Mouse (Mus musculus): ENCODE measurements around the gene Olfr1184. TPM values are rescaled to one million over a fixed set of nuclear protein-coding genes. Genes with fewer than 3 reads are reported as not detected.
"Not testable (repeated sequence)": the region's sequence is repeated elsewhere in the genome, so short reads cannot be mapped to it uniquely, and the experiment has no call there.

Olfr1184 gene
- polyA plus RNA-seq (2012; rRNA removed) (not detected in 2 replicates), polyA plus RNA-seq (2014; fragmentation: Nextera tagmentation; extraction: Ambion mirVana) (not detected in 2 replicates)

DNA sequence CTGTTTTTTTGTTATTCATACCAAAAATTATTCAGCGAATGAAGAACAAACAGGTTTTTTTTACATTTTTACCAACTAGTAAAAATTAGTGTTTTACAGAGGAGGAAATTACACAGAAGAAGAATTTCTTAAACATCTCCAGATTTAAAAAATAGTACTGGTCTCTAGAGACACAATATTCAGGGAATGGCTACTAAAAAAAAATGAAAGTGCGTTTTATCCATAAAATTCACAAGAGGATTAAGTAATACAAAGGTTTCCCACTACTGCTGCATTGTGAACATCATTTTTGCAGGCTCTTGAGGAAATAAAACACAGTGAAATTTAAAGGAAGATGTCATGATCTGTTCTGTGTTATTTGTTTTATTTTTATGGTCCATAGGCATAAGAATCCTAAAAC, at the start of gene Olfr1184:
TSS of gene Olfr1184 (plus strand) at position 301 of the 400 bp plus-strand sequence.
- no peak for ATAC-seq (ENCODE audit: low FRiP score, low read depth)
- Histone ChIP-seq H3K36me3 (ENCODE audit: control insufficient read depth, insufficient read depth, low read length) (no peaks in the 10 kb centered on the region), H3K4me3 (replicated peaks; ENCODE audit: low read length) (no peak within 1 kb of the TSS), H3K4me1 (ENCODE audit: control insufficient read depth, insufficient read depth, low read length) (no peaks in the 10 kb centered on the region), H3K4me2 (replicated peaks; ENCODE audit: low read depth, low read length, severe bottlenecking) (no peak within 1 kb of the TSS), H3K27me3 (ENCODE audit: control insufficient read depth, insufficient read depth, low read length) (no peaks in the 10 kb centered on the region), H3K27ac (replicated peaks; ENCODE audit: low read depth, low read length) (no peak within 1 kb of the TSS), H3K9ac (ENCODE audit: low read depth, low read length, severe bottlenecking) (no peak within 1 kb of the TSS), H3K9me3 (ENCODE audit: control insufficient read depth, low read length) (no peaks in the 10 kb centered on the region)
- DNase-seq (ENCODE audit: low spot score) = no peak
- no peak for TF ChIP-seq POLR2A (IDR thresholded peaks at IDR 0.05; ENCODE audit: borderline replicate concordance, extremely low read depth, insufficient read depth, insufficient read length)
- WGBS = 85% methylated on average over 2 of the region's 2 CpGs

DNA sequence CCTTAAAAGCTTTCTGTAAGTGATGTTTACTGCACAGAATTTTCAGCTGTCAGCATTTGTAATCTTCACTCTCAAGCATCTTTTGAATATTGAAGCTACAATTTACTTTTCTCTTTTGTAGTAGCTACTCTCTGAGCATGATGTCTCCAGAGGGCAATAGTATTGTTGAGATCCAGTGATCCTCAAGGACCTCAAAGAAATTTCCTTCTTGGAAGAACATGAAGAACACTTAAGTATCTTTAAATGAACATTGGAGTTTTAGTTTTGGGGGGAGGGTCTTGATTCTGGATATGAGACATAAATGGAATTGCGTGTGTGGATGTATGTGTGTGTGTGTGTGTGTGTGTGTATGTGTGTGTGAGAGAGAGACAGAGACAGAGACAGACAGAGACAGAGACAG, 34.4 kb upstream of the Olfr1184 start, which contains the start of gene Gm13757:
TSS of gene Gm13757 (minus strand) at position 101 of the 400 bp plus-strand sequence.
- no peak for TF ChIP-seq POLR2A (IDR thresholded peaks at IDR 0.05; ENCODE audit: borderline replicate concordance, extremely low read depth, insufficient read depth, insufficient read length)
- Histone ChIP-seq H3K27ac (replicated peaks; ENCODE audit: low read depth, low read length) (no peak within 1 kb of the TSS), H3K9ac (ENCODE audit: low read depth, low read length, severe bottlenecking) (no peak within 1 kb of the TSS), H3K4me3 (replicated peaks; ENCODE audit: low read length) (no peak within 1 kb of the TSS), H3K9me3 (ENCODE audit: control insufficient read depth, low read length) (no peaks in the 10 kb centered on the region), H3K27me3 (ENCODE audit: control insufficient read depth, insufficient read depth, low read length) (no peaks in the 10 kb centered on the region), H3K4me2 (replicated peaks; ENCODE audit: low read depth, low read length, severe bottlenecking) (no peak within 1 kb of the TSS), H3K4me1 (ENCODE audit: control insufficient read depth, insufficient read depth, low read length) (no peaks in the 10 kb centered on the region), H3K36me3 (ENCODE audit: control insufficient read depth, insufficient read depth, low read length) (no peaks in the 10 kb centered on the region)
- ATAC-seq (ENCODE audit: low FRiP score, low read depth) = no peak
- DNase-seq (ENCODE audit: low spot score) = no peak
- 93% methylated on average over 1 of the region's 1 CpGs for WGBS

- not testable (repeated sequence) for H3K27me3 ChIP-seq (ENCODE audit: control insufficient read depth, insufficient read depth, low read length); H3K4me3 ChIP-seq (replicated peaks; ENCODE audit: low read length); H3K36me3 ChIP-seq (ENCODE audit: control insufficient read depth, insufficient read depth, low read length); H3K4me2 ChIP-seq (replicated peaks; ENCODE audit: low read depth, low read length, severe bottlenecking); H3K9ac ChIP-seq (ENCODE audit: low read depth, low read length, severe bottlenecking); DNase-seq (ENCODE audit: low spot score); H3K9me3 ChIP-seq (ENCODE audit: control insufficient read depth, low read length); H3K27ac ChIP-seq (replicated peaks; ENCODE audit: low read depth, low read length); ATAC-seq (ENCODE audit: low FRiP score, low read depth); H3K4me1 ChIP-seq (ENCODE audit: control insufficient read depth, insufficient read depth, low read length)
- WGBS = 93% methylated on average over 1 of the region's 1 CpGs
Measured at GRCm38 (mm10) chr2:88454567-88454966, 28.8 kb upstream of the Olfr1184 start, which contains the start of gene Olfr1183. TSS of gene Olfr1183 (plus strand) at chr2:88454867.

DNA sequence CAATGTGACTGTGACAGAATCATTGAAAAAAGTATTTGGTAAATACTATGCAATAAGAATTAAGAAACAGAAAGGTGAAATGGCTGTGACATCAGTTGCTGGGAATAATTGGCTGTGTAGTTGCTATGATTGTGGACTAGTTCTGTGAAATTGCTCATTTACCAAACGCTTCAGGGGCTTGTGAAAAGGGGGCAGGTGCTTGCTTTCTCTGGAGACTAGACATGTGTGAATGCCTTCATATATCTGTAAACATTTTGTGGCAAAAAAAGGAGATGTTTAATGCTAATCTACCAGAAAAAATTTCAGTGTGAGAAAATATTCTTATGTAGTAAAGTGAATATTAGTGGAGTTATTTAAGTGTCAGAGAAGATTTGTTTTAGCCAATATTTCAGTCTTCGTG, 9.6 kb downstream of the Olfr1184 start, which contains the start of gene Olfr1185-ps1:
TSS of gene Olfr1185-ps1 (plus strand) at position 301 of the 400 bp plus-strand sequence.
- Histone ChIP-seq H3K4me2 (replicated peaks; ENCODE audit: low read depth, low read length, severe bottlenecking) (no peak within 1 kb of the TSS), H3K4me1 (ENCODE audit: control insufficient read depth, insufficient read depth, low read length) (no peaks in the 10 kb centered on the region), H3K27ac (replicated peaks; ENCODE audit: low read depth, low read length) (no peak within 1 kb of the TSS), H3K9ac (ENCODE audit: low read depth, low read length, severe bottlenecking) (no peak within 1 kb of the TSS), H3K36me3 (ENCODE audit: control insufficient read depth, insufficient read depth, low read length) (no peaks in the 10 kb centered on the region), H3K9me3 (ENCODE audit: control insufficient read depth, low read length) (no peaks in the 10 kb centered on the region), H3K27me3 (ENCODE audit: control insufficient read depth, insufficient read depth, low read length) (no peaks in the 10 kb centered on the region), H3K4me3 (replicated peaks; ENCODE audit: low read length) (no peak within 1 kb of the TSS)
- no peak for DNase-seq (ENCODE audit: low spot score)
- TF ChIP-seq POLR2A (IDR thresholded peaks at IDR 0.05; ENCODE audit: borderline replicate concordance, extremely low read depth, insufficient read depth, insufficient read length) = no peak
- 77% methylated on average over 2 of the region's 2 CpGs for WGBS
- ATAC-seq (ENCODE audit: low FRiP score, low read depth) = no peak

DNA sequence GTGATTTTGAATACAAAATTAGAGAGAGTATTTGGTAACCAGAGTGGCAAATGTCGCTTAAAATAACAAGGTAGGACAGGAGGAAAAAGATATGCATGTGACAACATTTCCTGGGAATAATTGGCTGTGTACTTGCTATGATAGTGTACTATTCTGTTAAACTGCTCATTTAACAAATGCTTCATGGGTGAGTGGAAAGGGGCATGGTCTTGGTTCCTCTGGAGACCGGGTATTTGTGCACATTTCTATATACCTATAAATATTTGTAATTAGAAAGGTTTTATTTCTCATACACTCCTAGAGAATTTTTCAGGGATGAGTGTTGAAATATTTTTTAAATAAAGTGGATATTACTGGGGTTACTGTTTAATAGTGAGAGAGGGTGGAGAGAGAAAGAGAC, 34.9 kb downstream of the Olfr1184 start, which contains the start of gene Olfr1186:
TSS of gene Olfr1186 (plus strand) at position 301 of the 400 bp plus-strand sequence.
- TF ChIP-seq POLR2A (IDR thresholded peaks at IDR 0.05; ENCODE audit: borderline replicate concordance, extremely low read depth, insufficient read depth, insufficient read length) = no peak
- Histone ChIP-seq H3K4me2 (replicated peaks; ENCODE audit: low read depth, low read length, severe bottlenecking) (no peak within 1 kb of the TSS), H3K9ac (ENCODE audit: low read depth, low read length, severe bottlenecking) (no peak within 1 kb of the TSS), H3K27me3 (ENCODE audit: control insufficient read depth, insufficient read depth, low read length) (no peaks in the 10 kb centered on the region), H3K27ac (replicated peaks; ENCODE audit: low read depth, low read length) (no peak within 1 kb of the TSS), H3K9me3 (ENCODE audit: control insufficient read depth, low read length) (no peaks in the 10 kb centered on the region), H3K36me3 (ENCODE audit: control insufficient read depth, insufficient read depth, low read length) (no peaks in the 10 kb centered on the region), H3K4me3 (replicated peaks; ENCODE audit: low read length) (no peak within 1 kb of the TSS), H3K4me1 (ENCODE audit: control insufficient read depth, insufficient read depth, low read length) (no peaks in the 10 kb centered on the region)
- DNase-seq (ENCODE audit: low spot score) (no peak), ATAC-seq (ENCODE audit: low FRiP score, low read depth) (no peak)
- WGBS = 85% methylated on average over 2 of the region's 2 CpGs

Data from limb, embryonic 14.5 days (tissue).